Mouse (Mus musculus) T-cell, adult 2 months (primary cell): ENCODE results near the gene Krtap29-1.

Experiments
- DNase-seq: peaks from one replicate; pipeline ENCODE4 v3.0.0; 2022; ENCODE audit warnings: low spot score

Krtap29-1 gene

GRCm38 (mm10) chr11:99978953-99979352 lies at the start of gene Krtap29-1:
Krtap29-1 (minus strand) TSS chr11:99979053.
- no peak for DNase-seq

GRCm38 (mm10) chr11:100021438-100021837 lies 42.6 kb upstream of the Krtap29-1 start:
- DNase-seq = no peak

GRCm38 (mm10) chr11:100019466-100019865 lies 40.6 kb upstream of the Krtap29-1 start:
- DNase-seq = no peak

- DNase-seq = no peak
These were observed 37.3 kb upstream of the Krtap29-1 start, which contains the start of gene Krt33a for GRCm38 (mm10) chr11:100016112-100016511. Krt33a (minus strand) TSS chr11:100016212.

- DNase-seq = no peak
These were observed 34.9 kb upstream of the Krtap29-1 start for GRCm38 (mm10) chr11:100013691-100014171.

GRCm38 (mm10) chr11:100010682-100011081 lies 31.8 kb upstream of the Krtap29-1 start:
- DNase-seq = no peak

GRCm38 (mm10) chr11:100008336-100008735 lies 29.5 kb upstream of the Krtap29-1 start:
- DNase-seq = no peak

GRCm38 (mm10) chr11:100006624-100007023 lies 27.8 kb upstream of the Krtap29-1 start:
- no peak for DNase-seq

GRCm38 (mm10) chr11:100005905-100006304 lies 27.1 kb upstream of the Krtap29-1 start:
- DNase-seq = no peak

GRCm38 (mm10) chr11:100004846-100005245 lies 26.0 kb upstream of the Krtap29-1 start:
- no peak for DNase-seq

- no peak for DNase-seq
These were observed 20.2 kb upstream of the Krtap29-1 start for GRCm38 (mm10) chr11:99999091-99999490.

- DNase-seq = no peak
These were observed 15.5 kb upstream of the Krtap29-1 start for GRCm38 (mm10) chr11:99994384-99994661.

- no peak for DNase-seq
These were observed 14.9 kb upstream of the Krtap29-1 start, which contains the start of gene Krtap17-1 for GRCm38 (mm10) chr11:99993620-99994383. Krtap17-1 (minus strand) TSS chr11:99993994.

GRCm38 (mm10) chr11:99990571-99990970 lies 11.7 kb upstream of the Krtap29-1 start:
- DNase-seq = no peak

GRCm38 (mm10) chr11:99989881-99990405 lies 11.1 kb upstream of the Krtap29-1 start:
- no peak for DNase-seq

- DNase-seq = no peak
These were observed 9.7 kb upstream of the Krtap29-1 start for GRCm38 (mm10) chr11:99988530-99988929.

- no peak for DNase-seq
These were observed 7.4 kb upstream of the Krtap29-1 start, which contains the start of gene Krtap16-1 for GRCm38 (mm10) chr11:99986180-99986647. Krtap16-1 (minus strand) TSS chr11:99986597.

- no peak for DNase-seq
These were observed 6.6 kb upstream of the Krtap29-1 start for GRCm38 (mm10) chr11:99985291-99986092.

GRCm38 (mm10) chr11:99983442-99983841 lies 4.6 kb upstream of the Krtap29-1 start:
- no peak for DNase-seq

GRCm38 (mm10) chr11:99982731-99983130 lies 3.9 kb upstream of the Krtap29-1 start:
- DNase-seq = no peak

GRCm38 (mm10) chr11:99965961-99966360 lies 12.9 kb downstream of the Krtap29-1 start:
- no peak for DNase-seq

- no peak for DNase-seq
These were observed 14.6 kb downstream of the Krtap29-1 start for GRCm38 (mm10) chr11:99964213-99964612.

- DNase-seq = no peak
These were observed 30.7 kb downstream of the Krtap29-1 start, which contains the start of gene Krtap9-5 for GRCm38 (mm10) chr11:99948175-99948574. Krtap9-5 (plus strand) TSS chr11:99948475.
